In genomic region chr8:80647394-80647793, GRCm38 (mm10) we compare ENCODE assay signal across 28 mouse cellular contexts. TPM values are rescaled to one million over a fixed set of nuclear protein-coding genes. Genes with fewer than 3 reads are reported as not detected.
DNase-seq lines count a peak whose midpoint lies in the region; ATAC-seq and TF ChIP-seq lines count a peak whose summit lies in the region.
"Had no signal": no experiment of that assay in that cellular context is flagged by ENCODE, and none has a peak within 500 bp of the region (broad histone marks: within the 10 kb centered on the region; RNA-seq: fewer than 3 reads in every experiment).

No protein-coding gene starts in this region.

- peak; percentile 50; the same call in 1 of the 2 replicates for ATAC-seq in forebrain, embryonic 14.5 days
- no peak for ATAC-seq in forebrain, embryonic 12.5 days (ENCODE audit: low FRiP score)
- peak; percentile 79 for ATAC-seq in forebrain, embryonic 16.5 days
- ATAC-seq: activated CD4-positive, CD25-positive, alpha-beta regulatory T cell, adult 4 months; hindbrain, embryonic 16.5 days; intestine, embryonic 15.5 days had no signal

- H3K27me3 ChIP-seq in forebrain, embryonic 14.5 days (replicated peaks; ENCODE audit: control insufficient read depth, insufficient read depth, low read length) = no peaks in the 10 kb centered on the region
- H3K27me3 ChIP-seq in forebrain, embryonic 12.5 days = no peaks in the 10 kb centered on the region
- H3K27me3 ChIP-seq in forebrain, embryonic 16.5 days (replicated peaks; ENCODE audit: control insufficient read depth, insufficient read depth, low read length) = no peaks in the 10 kb centered on the region
- H3K27me3 ChIP-seq: embryonic facial prominence, embryonic 13.5 days; heart, embryonic 12.5 days; heart, embryonic 15.5 days; hindbrain, embryonic 13.5 days; intestine, embryonic 15.5 days had no signal

- H3K36me3 ChIP-seq in forebrain, embryonic 14.5 days (ENCODE audit: control insufficient read depth, insufficient read depth, low read length) = no peaks in the 10 kb centered on the region
- H3K36me3 ChIP-seq in forebrain, embryonic 12.5 days (replicated peaks) = no peaks in the 10 kb centered on the region
- H3K36me3 ChIP-seq in forebrain, embryonic 16.5 days (ENCODE audit: control insufficient read depth, insufficient read depth) = no peaks in the 10 kb centered on the region
- H3K36me3 ChIP-seq: embryonic facial prominence, embryonic 10.5 days; embryonic facial prominence, embryonic 13.5 days; heart, embryonic 12.5 days; heart, embryonic 15.5 days; hindbrain, embryonic 10.5 days; hindbrain, embryonic 13.5 days; intestine, embryonic 15.5 days had no signal

- no peak overlapping the region for H3K9ac ChIP-seq in forebrain, embryonic 14.5 days (ENCODE audit: low read length)
- no peak overlapping the region for H3K9ac ChIP-seq in forebrain, embryonic 12.5 days
- H3K9ac ChIP-seq in forebrain, embryonic 16.5 days (replicated peaks; ENCODE audit: low read depth, low read length) = no peak overlapping the region
- H3K9ac ChIP-seq: embryonic facial prominence, embryonic 13.5 days; heart, embryonic 12.5 days; heart, embryonic 15.5 days; hindbrain, embryonic 13.5 days; intestine, embryonic 15.5 days had no signal

- no peaks in the 10 kb centered on the region for H3K4me1 ChIP-seq in forebrain, embryonic 14.5 days (ENCODE audit: control insufficient read depth, insufficient read depth, low read length)
- no peaks in the 10 kb centered on the region for H3K4me1 ChIP-seq in forebrain, embryonic 12.5 days
- no peaks in the 10 kb centered on the region; the same call in 1 of the 2 replicates for H3K4me1 ChIP-seq in forebrain, embryonic 16.5 days (replicated peaks; ENCODE audit: control insufficient read depth, insufficient read depth, low read length)
- H3K4me1 ChIP-seq: embryonic facial prominence, embryonic 10.5 days; embryonic facial prominence, embryonic 13.5 days; heart, embryonic 12.5 days; heart, embryonic 15.5 days; hindbrain, embryonic 10.5 days; hindbrain, embryonic 13.5 days; intestine, embryonic 15.5 days had no signal

- no peak overlapping the region for H3K27ac ChIP-seq in forebrain, embryonic 14.5 days (ENCODE audit: low read depth, low read length)
- H3K27ac ChIP-seq in forebrain, embryonic 12.5 days = no peak overlapping the region
- no peak overlapping the region for H3K27ac ChIP-seq in forebrain, embryonic 16.5 days (ENCODE audit: low read length)
- H3K27ac ChIP-seq: embryonic facial prominence, embryonic 10.5 days; embryonic facial prominence, embryonic 13.5 days; gastrocnemius, adult 2 months; heart, embryonic 15.5 days; hindbrain, embryonic 10.5 days; hindbrain, embryonic 13.5 days; intestine, embryonic 15.5 days had no signal

- TF ChIP-seq POLR2A in brain, embryonic 14.5 days (IDR thresholded peaks at IDR 0.05; ENCODE audit: borderline replicate concordance, extremely low read depth, insufficient read depth, insufficient read length, poor library complexity, severe bottlenecking) = no peak

- DNase-seq in forebrain, embryonic 14.5 days (ENCODE audit: low spot score) = peak; percentile 38
- peak; percentile 41 for DNase-seq in brain, embryonic 14.5 days (ENCODE audit: low read depth)
- no peak for DNase-seq in kidney, adult 11 months
- DNase-seq in cerebellum, adult 9-11 months = no peak
- DNase-seq: adrenal gland, adult 8-10 months; adrenal gland, postnatal 25 days; cerebellum, adult 11-12 months; cerebellum, adult 8-10 months; cerebellum, postnatal 14 days; gastrocnemius, adult 2 months; gastrocnemius, postnatal 14 days; heart, adult 11 months; heart, postnatal 10 days; heart, postnatal 36 days; kidney, adult 18-20 months; kidney, adult 9 months had no signal

- WGBS in forebrain, embryonic 14.5 days = 64% methylated on average over 6 of the region's 6 CpGs
- WGBS in forebrain, embryonic 12.5 days = 73% methylated on average over 6 of the region's 6 CpGs
- WGBS in forebrain, embryonic 16.5 days = 55% methylated on average over 6 of the region's 6 CpGs

- H3K4me2 ChIP-seq in forebrain, embryonic 14.5 days (ENCODE audit: low read length) = no peak overlapping the region
- H3K4me2 ChIP-seq in forebrain, embryonic 12.5 days = no peak overlapping the region
- H3K4me2 ChIP-seq in forebrain, embryonic 16.5 days (ENCODE audit: low read length) = no peak overlapping the region
- H3K4me2 ChIP-seq: embryonic facial prominence, embryonic 13.5 days; heart, embryonic 12.5 days; heart, embryonic 15.5 days; hindbrain, embryonic 13.5 days; intestine, embryonic 15.5 days had no signal

- no peak for TF ChIP-seq CTCF in brain, embryonic 14.5 days (IDR thresholded peaks at IDR 0.05; ENCODE audit: borderline replicate concordance, extremely low read depth, insufficient read depth, insufficient read length)

- H3K4me3 ChIP-seq in forebrain, embryonic 14.5 days (ENCODE audit: low read depth, low read length) = no peak overlapping the region
- H3K4me3 ChIP-seq in forebrain, embryonic 12.5 days (replicated peaks) = no peak overlapping the region
- no peak overlapping the region for H3K4me3 ChIP-seq in forebrain, embryonic 16.5 days (replicated peaks; ENCODE audit: low read length)
- H3K4me3 ChIP-seq: embryonic facial prominence, embryonic 10.5 days; embryonic facial prominence, embryonic 13.5 days; erythroblast, embryonic 14.5 days; gastrocnemius, adult 2 months; heart, embryonic 12.5 days; heart, embryonic 15.5 days; hindbrain, embryonic 10.5 days; hindbrain, embryonic 13.5 days; intestine, embryonic 15.5 days had no signal

- H3K9me3 ChIP-seq in forebrain, embryonic 14.5 days (replicated peaks; ENCODE audit: control insufficient read depth, low read length) = no peaks in the 10 kb centered on the region
- H3K9me3 ChIP-seq in forebrain, embryonic 12.5 days = no peaks in the 10 kb centered on the region
- H3K9me3 ChIP-seq in forebrain, embryonic 16.5 days (ENCODE audit: control insufficient read depth, low read length) = no peaks in the 10 kb centered on the region
- H3K9me3 ChIP-seq: embryonic facial prominence, embryonic 13.5 days; heart, embryonic 12.5 days; heart, embryonic 15.5 days; hindbrain, embryonic 10.5 days; hindbrain, embryonic 13.5 days; intestine, embryonic 15.5 days had no signal

RNA-seq across cellular contexts. Expression of gene Frem3, which starts 36.5 kb away (rescaled TPM):
- polyA plus RNA-seq in forebrain, embryonic 14.5 days (2014; fragmentation: Nextera tagmentation; extraction: Ambion mirVana) = 0.04 and 0.05 TPM in 2 replicates
- polyA plus RNA-seq in forebrain, embryonic 12.5 days (2016; fragmentation: Nextera tagmentation; extraction: Ambion mirVana) = 0.03 TPM in 1 of 2 replicates, not detected in the other
- polyA plus RNA-seq in brain, embryonic 14.5 days (2012; rRNA removed) = 0.04 and 0.07 TPM in 2 replicates
- 0.04 and 0.05 TPM in 2 replicates for polyA plus RNA-seq in forebrain, embryonic 16.5 days (2015; fragmentation: Nextera tagmentation; extraction: Ambion mirVana)
- polyA plus RNA-seq: activated CD4-positive, CD25-positive, alpha-beta regulatory T cell, adult 4 months; embryonic facial prominence, embryonic 10.5 days; erythroblast, embryonic 14.5 days had no signal

Comparison
In these comparisons a context has a peak if more than half of its experiments do, and no peak if none do; other contexts are left out.
1. DNase-seq: peak in forebrain, embryonic 14.5 days (single experiment) and brain, embryonic 14.5 days (single experiment); none in kidney, adult 11 months (single experiment) and cerebellum, adult 9-11 months (single experiment).